Mouse (Mus musculus): Measurements from ENCODE around the gene Hsdl1.

Gene Hsdl1

DNA sequence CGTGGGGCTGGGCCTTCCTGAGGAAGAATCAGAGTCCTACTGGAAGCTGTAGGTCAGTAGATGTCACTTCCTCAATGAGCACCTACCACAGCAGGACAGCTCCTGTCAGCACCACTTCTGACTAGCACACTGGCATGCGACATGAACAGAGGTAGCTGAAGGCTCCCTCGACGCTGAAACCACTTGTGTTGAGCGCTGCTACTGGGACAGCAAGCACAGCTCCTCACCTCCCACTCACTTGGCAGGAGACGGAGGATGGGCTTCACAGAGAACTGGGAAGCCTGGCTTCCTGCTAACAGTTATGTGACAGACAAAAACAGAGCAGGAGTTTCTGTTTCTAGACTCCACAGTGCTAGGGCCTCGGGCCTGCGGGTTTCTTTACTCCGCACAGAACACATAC, 43.0 kb downstream of the Hsdl1 start:
- no peak for DNase-seq (ENCODE audit: low read depth, low spot score)

GRCm38 (mm10) chr8:119531397-119531796, 43.6 kb downstream of the Hsdl1 start:
- no peak for DNase-seq (ENCODE audit: low read depth, low spot score)

- DNase-seq (ENCODE audit: low read depth, low spot score): no peak
These were observed 44.0 kb downstream of the Hsdl1 start for GRCm38 (mm10) chr8:119530937-119531336.

DNA sequence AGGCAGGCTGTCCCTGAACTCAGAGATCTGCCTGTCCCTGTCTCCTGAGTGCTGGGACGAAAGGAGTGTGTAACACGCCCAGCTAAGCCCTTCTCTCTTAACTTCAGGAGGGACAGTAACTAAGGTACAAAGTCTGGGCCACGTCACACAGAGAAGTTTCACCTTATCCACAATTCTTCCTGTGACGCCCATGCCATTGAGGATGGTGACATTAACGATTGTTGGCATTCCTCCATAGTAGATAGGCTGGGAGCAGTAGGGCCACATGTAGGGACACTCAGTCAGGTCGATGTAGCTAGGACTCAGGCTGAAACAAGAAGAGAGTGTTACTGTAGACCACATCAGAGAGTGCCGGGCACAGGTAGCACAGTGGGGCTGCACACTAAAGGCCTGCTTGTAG, 46.2 kb downstream of the Hsdl1 start:
- DNase-seq (ENCODE audit: low read depth, low spot score): no peak

DNA sequence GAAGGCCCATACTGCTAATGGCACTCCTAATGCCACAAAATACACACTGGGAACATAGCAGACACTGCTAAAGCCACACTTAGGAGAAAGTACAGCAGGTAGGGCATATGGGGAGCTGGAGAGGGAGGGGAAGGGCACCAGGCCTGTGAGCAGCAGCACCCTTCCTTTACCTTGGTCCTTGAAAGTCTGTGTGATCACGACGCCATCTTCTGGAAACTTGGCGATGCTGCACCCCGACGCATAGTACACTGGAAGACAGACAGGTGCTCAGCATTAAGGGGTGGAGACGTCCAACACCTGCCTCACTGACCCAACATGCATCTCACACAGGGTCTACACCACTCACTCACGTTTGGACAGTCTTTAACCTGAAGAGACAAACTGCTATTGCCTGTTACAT, 54.9 kb downstream of the Hsdl1 start:
- no peak for DNase-seq (ENCODE audit: low read depth, low spot score)

DNA sequence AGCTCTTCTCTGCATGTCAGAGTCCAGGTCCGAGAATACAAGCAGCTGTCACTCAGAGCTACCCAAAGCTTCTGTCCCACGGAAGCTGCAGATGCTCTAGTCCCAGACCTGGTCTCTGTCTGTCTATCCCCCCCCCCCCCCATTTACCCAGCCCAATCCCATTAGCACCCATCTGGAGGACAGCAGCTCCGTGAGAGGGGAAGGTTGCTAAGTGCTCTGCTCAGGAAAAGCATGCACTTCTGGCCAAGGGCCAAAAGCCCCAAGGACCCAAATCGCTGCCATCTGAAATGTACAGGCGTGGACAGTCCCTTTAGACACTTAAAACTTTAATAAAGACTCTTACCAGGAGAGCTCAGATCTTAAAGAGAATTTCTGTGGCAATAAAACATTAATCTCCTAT, 58.3 kb downstream of the Hsdl1 start:
- no peak for DNase-seq (ENCODE audit: low read depth, low spot score)

GRCm38 (mm10) chr8:119515767-119516166, 59.2 kb downstream of the Hsdl1 start:
- DNase-seq (ENCODE audit: low read depth, low spot score): no peak

DNA sequence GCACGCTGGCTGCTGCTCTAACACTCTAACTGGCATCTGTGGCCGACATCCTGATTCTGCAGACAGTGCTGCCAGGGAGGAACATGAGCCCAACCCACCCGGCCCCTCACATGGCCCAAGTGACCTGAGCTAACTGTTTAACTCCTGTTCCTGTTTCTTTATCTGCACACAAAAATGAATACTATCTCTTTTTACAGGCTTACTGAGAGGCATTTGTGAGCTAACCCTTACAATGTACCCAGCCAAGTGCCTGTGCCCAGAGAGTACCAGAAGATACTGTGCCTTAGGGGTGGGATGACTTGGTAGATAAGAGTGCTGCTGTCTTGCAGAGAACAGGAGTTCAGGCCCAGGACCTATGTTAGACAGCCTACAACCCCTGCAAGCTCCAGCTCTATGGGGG, 60.0 kb downstream of the Hsdl1 start:
- DNase-seq (ENCODE audit: low read depth, low spot score): no peak

GRCm38 (mm10) chr8:119513405-119513804, 61.6 kb downstream of the Hsdl1 start:
- DNase-seq (ENCODE audit: low read depth, low spot score): no peak
